Comparison of ENCODE assay signal across 8 mouse cellular contexts in genomic region chr17:45619386-45620256, GRCm38 (mm10). TPM values are rescaled to one million over a fixed set of nuclear protein-coding genes. Genes with fewer than 3 reads are reported as not detected.
A peak's percentile ranks its signal among the peaks of the same experiment; 100 is the strongest.
DNase-seq lines count a peak whose midpoint lies in the region; ATAC-seq lines count a peak whose summit lies in the region.

No protein-coding gene starts in this region.

- intact Hi-C loops in gastrocnemius, postnatal 36 days (cut with DNase I) = no loop called here

- DNase-seq in gastrocnemius, postnatal 25 days = peak; percentile 41
- DNase-seq in gastrocnemius, postnatal 36 days = no peak
- DNase-seq in lung, adult 18-20 months = peak; percentile 34 to 49
- peak; percentile 39 for DNase-seq in splenic B cell, adult 2 months (ENCODE audit: low read depth, low spot score)
- DNase-seq in frontal cortex, postnatal 25 days (ENCODE audit: low spot score in 2 of 2) = no peak
- no peak for DNase-seq in left cerebral cortex, adult 8-10 months (ENCODE audit: low spot score in 2 of 2)

- no peaks in the 10 kb centered on the region for H3K9me3 ChIP-seq in forebrain, embryonic 12.5 days

- H3K36me3 ChIP-seq in forebrain, embryonic 12.5 days (replicated peaks) = no peaks in the 10 kb centered on the region
- no peaks in the 10 kb centered on the region for H3K36me3 ChIP-seq in splenic B cell, adult 2 months (ENCODE audit: control insufficient read depth, insufficient read depth, low read length, poor library complexity, severe bottlenecking)

- no peak for ATAC-seq in forebrain, embryonic 12.5 days (ENCODE audit: low FRiP score)
- peak; percentile 62 for ATAC-seq in inflammation-experienced regulatory T-cells, adult 6 months

- peak overlapping the region; percentile 27 for H3K4me2 ChIP-seq in forebrain, embryonic 12.5 days

- no peak overlapping the region; the same call in 1 of the 2 replicates for H3K4me3 ChIP-seq in forebrain, embryonic 12.5 days (replicated peaks)

- H3K27ac ChIP-seq in forebrain, embryonic 12.5 days = peak overlapping the region; percentile 33; the same call in 1 of the 2 replicates

- peaks cover 4% of the 10 kb centered on the region; the same call in 1 of the 2 replicates for H3K27me3 ChIP-seq in forebrain, embryonic 12.5 days
- H3K27me3 ChIP-seq in splenic B cell, adult 2 months (ENCODE audit: control insufficient read depth, insufficient read depth, low read length, poor library complexity, severe bottlenecking) = no peaks in the 10 kb centered on the region

- WGBS in forebrain, embryonic 12.5 days = 37% methylated on average over 20 of the region's 20 CpGs

- peaks cover 9% of the 10 kb centered on the region for H3K4me1 ChIP-seq in forebrain, embryonic 12.5 days

- 0 out of 2 replicates have a peak overlapping the region, but pooled peaks have one; percentile 22 for H3K9ac ChIP-seq in forebrain, embryonic 12.5 days

RNA-seq across cellular contexts. Expression of gene Mymx, which starts 17.7 kb away (rescaled TPM):
- total RNA-seq in gastrocnemius, postnatal 25 days (2021) = 1 to 10 TPM in 1 of 2 experiments, under 1 TPM in 1; 0.36 to 1.4 TPM
- total RNA-seq in gastrocnemius, postnatal 36 days (2021) = 1 to 10 TPM in 1 of 2 experiments, under 1 TPM in 1; 0.33 to 1.2 TPM
- polyA plus RNA-seq in forebrain, embryonic 12.5 days (2016; fragmentation: Nextera tagmentation; extraction: Ambion mirVana) = 0.24 TPM in 1 of 2 replicates, not detected in the other
- polyA plus RNA-seq in inflammation-experienced regulatory T-cells, adult 6 months (2017; shearing (Covaris generic)) = not detected
- total RNA-seq in left cerebral cortex, adult 8-10 months (2022) = not detected

RNA-seq across cellular contexts. Expression of gene Slc29a1, which starts 20.2 kb away (rescaled TPM):
- 10 to 100 TPM; 41.4 to 42.2 TPM for total RNA-seq in gastrocnemius, postnatal 25 days (2021)
- total RNA-seq in gastrocnemius, postnatal 36 days (2021) = 10 to 100 TPM; 30.3 to 35.8 TPM
- 50.2 and 52.0 TPM in 2 replicates for polyA plus RNA-seq in forebrain, embryonic 12.5 days (2016; fragmentation: Nextera tagmentation; extraction: Ambion mirVana)
- polyA plus RNA-seq in inflammation-experienced regulatory T-cells, adult 6 months (2017; shearing (Covaris generic)) = 100 to 1,000 TPM in 2 of 3 experiments, 10 to 100 TPM in 1; 72.2 to 131 (median 109) TPM
- 10 to 100 TPM; 27.4 to 32.1 (median 29.5) TPM for total RNA-seq in left cerebral cortex, adult 8-10 months (2022)

RNA-seq across cellular contexts. Expression of gene Capn11, which starts 39.5 kb away (rescaled TPM):
- under 1 TPM; 0.13 to 0.59 TPM for total RNA-seq in gastrocnemius, postnatal 25 days (2021)
- total RNA-seq in gastrocnemius, postnatal 36 days (2021) = under 1 TPM; 0.10 to 0.27 TPM
- 0.76 and 1.1 TPM in 2 replicates for polyA plus RNA-seq in forebrain, embryonic 12.5 days (2016; fragmentation: Nextera tagmentation; extraction: Ambion mirVana)
- not detected for polyA plus RNA-seq in inflammation-experienced regulatory T-cells, adult 6 months (2017; shearing (Covaris generic))
- total RNA-seq in left cerebral cortex, adult 8-10 months (2022) = 1 to 10 TPM in 1 of 4 experiments, under 1 TPM in 2, not detected in 1; 0.43 to 1.7 (median 0.54) TPM

RNA-seq across cellular contexts. Expression of gene Hsp90ab1, which starts 46.5 kb away (rescaled TPM):
- 100 to 1,000 TPM; 839 to 859 TPM for total RNA-seq in gastrocnemius, postnatal 25 days (2021)
- total RNA-seq in gastrocnemius, postnatal 36 days (2021) = 100 to 1,000 TPM; 866 to 924 TPM
- polyA plus RNA-seq in forebrain, embryonic 12.5 days (2016; fragmentation: Nextera tagmentation; extraction: Ambion mirVana) = 1,580 and 1,603 TPM in 2 replicates
- 1,000 to 10,000 TPM in 1 of 3 experiments, 100 to 1,000 TPM in 2; 939 to 1,028 (median 983) TPM for polyA plus RNA-seq in inflammation-experienced regulatory T-cells, adult 6 months (2017; shearing (Covaris generic))
- 1,000 to 10,000 TPM; 1,476 to 1,616 (median 1,547) TPM for total RNA-seq in left cerebral cortex, adult 8-10 months (2022)

RNA-seq across cellular contexts. Expression of gene Slc35b2, which starts 55.9 kb away (rescaled TPM):
- total RNA-seq in gastrocnemius, postnatal 25 days (2021) = 10 to 100 TPM; 17.5 to 21.5 TPM
- total RNA-seq in gastrocnemius, postnatal 36 days (2021) = 10 to 100 TPM; 17.3 to 21.4 TPM
- polyA plus RNA-seq in forebrain, embryonic 12.5 days (2016; fragmentation: Nextera tagmentation; extraction: Ambion mirVana) = 91.0 and 91.7 TPM in 2 replicates
- polyA plus RNA-seq in inflammation-experienced regulatory T-cells, adult 6 months (2017; shearing (Covaris generic)) = 10 to 100 TPM; 30.2 to 38.1 (median 32.6) TPM
- total RNA-seq in left cerebral cortex, adult 8-10 months (2022) = 10 to 100 TPM; 26.8 to 33.4 (median 29.4) TPM

Comparison
In these comparisons a context has a peak if more than half of its experiments do, and no peak if none do; other contexts are left out.
1. DNase-seq: peak in gastrocnemius, postnatal 25 days (single experiment), lung, adult 18-20 months (2 of 2) and splenic B cell, adult 2 months (single experiment); none in gastrocnemius, postnatal 36 days (0 of 2), frontal cortex, postnatal 25 days (0 of 2) and left cerebral cortex, adult 8-10 months (0 of 2).